Mouse (Mus musculus): ENCODE measurements around the gene Lamtor2.

GRCm38 (mm10) chr3:88520078-88520477, 32.8 kb downstream of the Lamtor2 start:
- no peak for TF ChIP-seq CTCF (IDR thresholded peaks at IDR 0.05; ENCODE audit: extremely low read depth, insufficient read depth, low read length)
- no peak for TF ChIP-seq POLR2A (IDR thresholded peaks at IDR 0.05; ENCODE audit: extremely low read depth, insufficient read depth, low read length)

Data from cortical plate, adult 2 months (tissue).